Mouse (Mus musculus): Measurements from ENCODE around the gene Csrp2. TPM values are rescaled to one million over a fixed set of nuclear protein-coding genes. Genes with fewer than 3 reads are reported as not detected.

The Csrp2 gene
- total RNA-seq, 2 experiments from 2014 or later = 160 to 188 TPM

DNA sequence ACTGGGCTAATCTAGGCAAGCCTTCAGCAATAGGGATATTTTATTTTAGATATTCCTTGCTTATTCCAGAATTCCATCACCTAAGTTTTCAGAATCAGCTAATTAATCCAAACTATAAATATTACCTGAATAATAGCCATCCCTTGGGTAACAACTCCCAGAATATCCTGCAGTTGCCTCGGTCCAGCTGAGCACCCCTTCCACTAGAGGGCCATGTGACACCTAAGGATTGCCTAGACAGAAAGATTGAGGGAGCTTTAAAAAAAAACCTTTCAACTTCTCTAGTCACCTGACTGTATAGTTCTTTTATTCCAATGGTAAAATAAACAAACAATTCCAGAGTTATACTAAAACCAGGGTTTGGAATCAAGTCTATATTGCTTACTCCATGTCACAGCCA lies 42.6 kb downstream of the Csrp2 start:
- no peak for DNase-seq (ENCODE audit: low spot score in 2 of 2)

DNA sequence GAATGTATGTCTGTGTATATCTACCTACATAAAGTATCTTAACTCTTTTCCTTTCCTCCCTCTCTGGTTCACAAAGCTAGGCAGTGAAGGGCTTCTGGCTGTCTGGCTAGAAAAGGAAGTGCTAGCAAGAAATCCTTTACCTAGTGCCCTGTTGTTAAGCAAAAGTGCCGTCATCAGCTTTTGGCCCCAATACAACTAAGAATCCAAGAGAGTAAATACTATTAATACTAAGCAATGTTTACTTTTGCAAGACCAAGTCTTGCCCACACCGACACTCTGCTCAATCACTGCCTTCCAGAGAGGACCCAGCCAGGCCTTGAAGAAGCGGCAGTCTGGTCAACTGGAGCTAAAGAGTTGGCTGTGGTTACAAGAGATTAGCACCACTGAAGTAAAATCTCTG lies 51.5 kb downstream of the Csrp2 start:
- no peak for DNase-seq (ENCODE audit: low spot score in 2 of 2)

DNA sequence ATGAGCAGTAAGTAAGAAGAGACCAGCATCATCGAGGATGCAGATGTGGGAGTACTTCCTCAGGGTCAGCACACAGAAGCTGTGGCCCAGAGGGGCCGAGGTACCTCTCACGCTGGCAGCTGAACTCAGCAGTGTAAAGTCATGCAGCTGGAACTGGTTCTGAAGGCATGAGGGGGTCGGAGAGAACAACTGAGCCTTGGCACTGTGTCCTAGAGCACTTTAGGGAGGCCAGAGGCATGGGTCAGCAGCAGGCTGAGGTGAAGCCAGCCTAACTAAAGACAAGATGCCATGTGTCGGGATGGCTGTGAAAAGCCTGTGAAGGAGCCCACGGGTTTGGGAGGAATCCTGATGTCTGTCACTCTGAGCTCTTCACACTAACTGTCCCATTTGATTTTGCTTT lies 51.9 kb downstream of the Csrp2 start:
- no peak for DNase-seq (ENCODE audit: low spot score in 2 of 2)

DNA sequence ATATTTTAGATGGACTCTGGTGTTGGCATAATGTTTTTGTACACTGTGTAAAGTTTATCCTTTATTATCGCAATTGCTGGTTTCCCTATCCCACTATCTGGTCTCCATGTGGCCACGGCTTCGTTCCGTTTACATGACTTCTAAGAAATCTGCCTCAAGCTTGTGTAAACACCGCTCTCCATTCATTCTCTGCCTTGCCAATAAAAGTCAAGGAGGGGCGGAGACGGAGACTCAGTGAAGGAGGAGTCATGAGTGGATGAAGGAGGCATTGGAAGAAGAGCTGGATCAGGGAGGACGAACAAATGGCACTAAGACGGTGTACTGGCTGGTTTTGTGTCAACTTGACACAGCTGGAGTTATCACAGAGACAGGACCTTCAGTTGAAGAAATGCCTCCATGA lies 52.4 kb downstream of the Csrp2 start:
- DNase-seq (ENCODE audit: low spot score in 2 of 2) = no peak

DNA sequence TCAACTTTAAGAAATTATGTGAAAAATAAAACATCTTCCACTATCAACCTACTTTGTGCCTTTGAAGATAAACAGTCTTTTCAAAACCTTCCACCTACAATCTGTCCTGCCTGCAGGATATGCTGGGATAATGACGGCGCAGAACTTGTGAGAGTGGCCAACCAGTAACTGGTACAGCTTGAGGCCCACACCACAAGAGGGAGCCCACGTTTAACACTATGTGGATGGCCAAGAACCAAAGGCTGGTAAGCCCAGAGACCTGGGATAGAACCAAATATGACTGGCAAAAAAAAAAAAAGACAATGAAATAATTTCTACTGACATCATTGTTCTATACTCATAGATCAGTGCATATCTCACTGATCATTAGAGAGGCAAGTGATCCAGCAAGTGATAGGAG lies 54.9 kb downstream of the Csrp2 start:
- no peak for DNase-seq (ENCODE audit: low spot score in 2 of 2)

DNA sequence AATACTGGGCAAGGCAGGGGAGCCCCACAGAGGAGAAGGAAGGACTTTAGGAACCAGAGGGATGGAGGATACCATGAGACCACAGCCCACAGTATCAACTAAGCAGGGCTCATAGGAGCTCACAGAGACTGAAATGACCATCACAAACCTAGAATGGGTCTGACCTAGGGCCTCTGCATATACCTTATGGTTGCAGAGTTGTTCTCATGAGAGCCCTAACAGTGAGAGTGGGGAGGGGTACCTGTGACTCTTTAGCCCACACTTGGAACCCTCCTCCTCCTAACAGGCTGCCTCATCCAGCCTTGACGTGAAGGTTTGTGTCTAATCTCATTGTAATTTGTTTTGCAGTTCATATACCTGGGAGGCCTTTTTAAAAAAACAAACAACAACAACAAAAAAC lies 55.3 kb downstream of the Csrp2 start:
- DNase-seq (ENCODE audit: low spot score in 2 of 2) = no peak

DNA sequence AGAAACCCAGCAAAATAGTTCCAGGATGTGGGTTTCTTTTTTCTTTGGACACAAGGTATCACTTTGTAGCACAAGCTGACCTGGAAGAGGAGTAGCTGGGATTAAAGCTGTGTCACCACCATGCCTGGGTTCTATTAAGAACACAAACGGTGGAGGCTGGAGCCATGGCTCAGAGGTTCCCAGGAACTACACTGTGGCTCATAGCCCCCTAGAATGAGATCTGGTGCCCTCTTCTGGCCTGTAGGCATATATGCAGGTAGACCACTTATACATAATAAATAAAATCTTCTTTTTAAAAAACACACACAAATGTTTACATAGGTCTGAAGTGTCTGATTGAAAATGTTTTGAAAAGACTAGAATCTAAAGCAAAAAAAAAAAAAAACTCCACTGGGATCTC lies 56.5 kb downstream of the Csrp2 start:
- DNase-seq (ENCODE audit: low spot score in 2 of 2) = no peak

DNA sequence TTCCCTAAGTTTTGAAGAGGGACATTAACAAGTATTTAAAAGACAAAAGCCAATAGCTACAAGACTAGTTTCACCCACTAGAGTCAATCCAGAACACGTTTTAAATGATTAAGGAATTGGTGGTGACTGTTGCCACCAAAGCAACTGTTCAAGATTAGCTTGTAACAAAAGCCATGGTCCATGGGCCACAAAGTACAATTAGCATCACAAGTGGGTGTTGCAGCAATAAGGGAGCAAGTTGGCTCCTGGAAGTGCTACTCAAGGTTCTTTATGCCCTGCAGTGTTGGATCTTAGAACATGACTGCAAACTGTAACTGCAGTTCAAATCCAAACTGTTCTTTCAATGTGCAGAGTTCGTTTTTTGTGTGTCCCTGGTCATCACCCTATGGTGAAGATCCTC lies 57.8 kb downstream of the Csrp2 start:
- no peak for DNase-seq (ENCODE audit: low spot score in 2 of 2)

DNA sequence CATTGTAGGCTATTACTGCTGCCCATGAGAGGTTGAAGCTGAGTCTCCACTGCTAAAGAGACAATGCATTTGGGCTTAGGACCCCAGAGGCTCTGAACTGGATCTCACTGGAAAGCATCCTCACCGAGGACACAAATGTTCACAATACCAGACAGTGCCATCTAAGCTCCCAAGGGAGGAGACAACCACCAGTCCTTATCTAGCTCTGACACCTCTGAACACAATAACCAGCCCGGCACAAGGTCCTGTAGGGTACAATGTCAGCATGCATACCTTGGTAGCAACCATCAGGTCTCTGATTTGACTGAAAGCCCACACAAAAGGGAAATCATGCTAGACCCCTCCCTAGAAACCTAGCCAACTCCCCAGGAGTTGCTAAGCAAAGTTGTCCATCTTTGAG lies 59.8 kb downstream of the Csrp2 start:
- DNase-seq (ENCODE audit: low spot score in 2 of 2) = no peak

DNA sequence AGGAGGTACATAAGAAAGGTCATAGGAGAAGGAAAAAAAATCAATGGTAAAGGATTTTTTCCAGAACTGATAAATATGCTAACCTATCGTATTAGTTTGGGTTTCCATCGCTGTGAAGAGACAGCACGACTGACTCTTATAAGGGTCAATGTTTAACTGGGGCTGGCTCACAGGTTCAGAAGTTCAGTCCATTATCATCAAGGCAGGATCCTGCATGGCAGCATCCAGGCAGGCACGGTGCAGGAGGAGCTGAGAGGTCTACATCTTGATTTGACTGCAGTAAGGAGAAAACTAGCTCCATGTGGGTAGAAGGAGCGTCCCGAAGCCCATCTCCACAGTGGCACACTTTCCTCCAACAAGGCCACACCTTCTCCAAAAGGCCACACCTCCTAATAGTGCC lies 60.9 kb downstream of the Csrp2 start:
- DNase-seq (ENCODE audit: low spot score in 2 of 2) = no peak

DNA sequence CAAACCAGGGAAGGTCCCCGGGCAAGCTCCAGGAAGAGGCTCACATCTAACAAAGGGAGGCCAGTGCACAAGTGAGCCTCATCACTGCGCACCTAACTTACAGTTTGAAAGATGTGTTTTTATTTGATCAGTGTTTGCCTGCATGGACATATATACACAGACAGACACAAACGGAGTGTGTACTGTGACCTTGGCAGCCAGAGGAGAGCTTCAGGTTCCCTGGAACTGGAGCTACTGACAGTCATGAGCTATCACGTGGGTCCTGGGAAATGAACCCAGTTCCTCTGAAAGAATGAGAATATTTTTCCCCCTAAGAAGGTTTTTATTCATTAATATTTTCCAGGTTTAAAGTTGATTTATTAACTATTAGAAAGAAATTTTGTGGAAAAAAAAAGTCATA lies 63.2 kb downstream of the Csrp2 start:
- DNase-seq (ENCODE audit: low spot score in 2 of 2) = no peak

DNA sequence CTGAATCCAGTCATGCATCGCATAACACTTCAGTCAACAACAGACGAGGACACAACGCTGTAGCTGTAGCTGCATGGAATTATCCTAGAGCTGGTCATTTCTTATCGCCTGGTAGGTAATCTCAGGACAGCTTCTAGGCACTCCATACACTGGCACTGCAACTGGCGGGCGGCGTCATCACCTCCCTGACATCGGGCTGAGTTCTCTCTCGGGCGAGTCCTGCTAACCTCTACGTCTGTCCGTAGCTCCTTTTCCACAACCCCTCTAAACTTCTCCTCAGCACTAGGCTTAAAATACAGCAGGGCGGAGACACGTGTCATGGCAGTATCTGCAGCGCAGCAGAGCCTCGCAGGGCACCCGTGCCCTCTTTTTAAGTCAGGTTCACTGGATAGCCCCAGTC lies 67.1 kb downstream of the Csrp2 start:
- DNase-seq (ENCODE audit: low spot score in 2 of 2) = no peak

Other genes with a start within 250 kb of the Csrp2 start
- 10 to 100 TPM; 13.0 to 13.8 TPM for gene E2f7, start 174.3 kb upstream of the Csrp2 start, total RNA-seq (2021)
- gene Zdhhc17, start 90.4 kb downstream of the Csrp2 start, total RNA-seq (2021) = 10 to 100 TPM; 41.2 to 45.4 TPM
- 10 to 100 TPM; 30.8 to 33.9 TPM for gene Osbpl8, start 245.0 kb downstream of the Csrp2 start, total RNA-seq (2021)

Data from adrenal gland, postnatal 4 days (tissue).